Mouse (Mus musculus): ENCODE data around the gene Pla2r1. TPM values are rescaled to one million over a fixed set of nuclear protein-coding genes. Genes with fewer than 3 reads are reported as not detected.

Pla2r1 gene
- polyA plus RNA-seq, 1 experiment from 2014 or later = 1.0 TPM

DNA sequence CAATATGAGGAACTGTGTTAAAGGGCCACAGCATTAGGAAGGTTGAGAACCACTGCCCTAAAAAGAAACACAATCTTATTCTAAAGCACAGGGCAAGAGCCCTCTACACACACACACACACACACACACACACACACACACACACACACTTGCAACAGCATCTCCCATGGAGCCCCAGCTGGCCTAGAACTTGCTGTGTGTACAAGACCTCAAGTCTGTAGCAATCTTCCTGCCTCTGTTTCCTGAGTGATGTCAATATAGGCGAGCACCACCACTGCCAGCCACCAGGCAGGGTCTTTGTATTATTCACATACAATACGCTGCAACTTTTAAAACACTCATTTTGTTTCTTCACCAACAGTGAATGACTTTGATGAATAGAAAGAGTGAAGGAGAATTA is 145.7 kb downstream of the Pla2r1 start:
- H3K4me1 ChIP-seq (replicated peaks; ENCODE audit: control insufficient read depth, insufficient read depth, low read length) = no peaks in the 10 kb centered on the region
- no peak overlapping the region for H3K4me3 ChIP-seq (ENCODE audit: low read depth, low read length)
- DNase-seq (ENCODE audit: low spot score) (no peak), ATAC-seq (replicated peaks; ENCODE audit: low FRiP score) (no peak)
- H3K9me3 ChIP-seq (ENCODE audit: control insufficient read depth, low read length) = no peaks in the 10 kb centered on the region
- no peaks in the 10 kb centered on the region for H3K27me3 ChIP-seq (ENCODE audit: control insufficient read depth, insufficient read depth, low read length)
- 90% methylated on average over 2 of the region's 2 CpGs for WGBS
- no peak overlapping the region for H3K4me2 ChIP-seq (ENCODE audit: low read depth, low read length, severe bottlenecking)
- H3K36me3 ChIP-seq (ENCODE audit: control insufficient read depth, insufficient read depth, low read length) = no peaks in the 10 kb centered on the region
- H3K27ac ChIP-seq (ENCODE audit: low read depth, low read length) = no peak overlapping the region
- H3K9ac ChIP-seq (ENCODE audit: low read length) = no peak overlapping the region

DNA sequence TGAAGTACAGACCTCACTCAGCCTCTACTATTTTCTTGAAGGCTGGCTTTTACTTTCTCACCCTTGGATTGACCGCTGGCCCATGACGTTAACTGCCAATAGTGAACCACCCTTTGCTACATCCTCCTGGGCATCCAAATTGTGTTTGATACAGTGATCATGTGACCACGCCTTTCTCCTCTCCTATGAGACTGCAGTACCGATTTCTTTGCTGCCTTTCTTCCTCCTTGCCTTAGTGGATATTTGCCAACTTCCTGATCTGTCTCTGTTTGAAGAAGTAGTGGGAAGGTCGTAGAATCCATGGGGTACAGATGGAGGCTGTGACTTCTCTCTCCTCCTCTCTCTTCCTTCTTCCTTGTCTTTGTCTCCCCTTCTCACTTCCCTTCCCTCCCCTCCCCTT is 147.7 kb downstream of the Pla2r1 start:
- no peaks in the 10 kb centered on the region for H3K9me3 ChIP-seq (ENCODE audit: control insufficient read depth, low read length)
- no peak overlapping the region for H3K27ac ChIP-seq (ENCODE audit: low read depth, low read length)
- no peaks in the 10 kb centered on the region for H3K36me3 ChIP-seq (ENCODE audit: control insufficient read depth, insufficient read depth, low read length)
- H3K9ac ChIP-seq (ENCODE audit: low read length) = no peak overlapping the region
- no peaks in the 10 kb centered on the region for H3K27me3 ChIP-seq (ENCODE audit: control insufficient read depth, insufficient read depth, low read length)
- H3K4me2 ChIP-seq (ENCODE audit: low read depth, low read length, severe bottlenecking) = no peak overlapping the region
- WGBS = 97% methylated on average over 5 of the region's 5 CpGs
- ATAC-seq (replicated peaks; ENCODE audit: low FRiP score) (no peak), DNase-seq (ENCODE audit: low spot score) (no peak)
- H3K4me3 ChIP-seq (ENCODE audit: low read depth, low read length) = no peak overlapping the region
- H3K4me1 ChIP-seq (replicated peaks; ENCODE audit: control insufficient read depth, insufficient read depth, low read length) = no peaks in the 10 kb centered on the region

DNA sequence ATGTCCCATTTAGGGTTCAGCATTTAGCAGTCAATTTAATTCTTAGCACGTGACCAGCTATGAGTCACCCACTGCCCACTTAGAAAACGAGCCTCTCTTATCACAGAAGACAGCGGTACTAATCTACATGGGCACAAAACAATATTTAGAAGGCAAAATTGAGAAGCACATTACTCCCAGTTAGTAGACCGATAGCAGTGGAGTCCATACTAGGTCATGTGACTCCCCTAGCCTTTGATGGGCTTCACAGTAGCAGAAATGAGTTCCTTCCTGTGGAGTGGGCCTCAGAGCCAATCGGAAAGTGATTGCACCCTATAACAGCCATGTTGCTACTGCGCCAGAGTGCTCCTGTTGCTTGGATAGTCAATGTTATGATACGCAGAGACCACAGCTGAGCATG is 148.3 kb downstream of the Pla2r1 start:
- no peak overlapping the region for H3K4me3 ChIP-seq (ENCODE audit: low read depth, low read length)
- H3K27me3 ChIP-seq (ENCODE audit: control insufficient read depth, insufficient read depth, low read length) = no peaks in the 10 kb centered on the region
- no peaks in the 10 kb centered on the region for H3K4me1 ChIP-seq (replicated peaks; ENCODE audit: control insufficient read depth, insufficient read depth, low read length)
- no peak overlapping the region for H3K9ac ChIP-seq (ENCODE audit: low read length)
- no peaks in the 10 kb centered on the region for H3K9me3 ChIP-seq (ENCODE audit: control insufficient read depth, low read length)
- ATAC-seq (replicated peaks; ENCODE audit: low FRiP score) (no peak), DNase-seq (ENCODE audit: low spot score) (no peak)
- no peak overlapping the region for H3K4me2 ChIP-seq (ENCODE audit: low read depth, low read length, severe bottlenecking)
- H3K27ac ChIP-seq (ENCODE audit: low read depth, low read length) = no peak overlapping the region
- no peaks in the 10 kb centered on the region for H3K36me3 ChIP-seq (ENCODE audit: control insufficient read depth, insufficient read depth, low read length)
- 87% methylated on average over 7 of the region's 7 CpGs for WGBS

DNA sequence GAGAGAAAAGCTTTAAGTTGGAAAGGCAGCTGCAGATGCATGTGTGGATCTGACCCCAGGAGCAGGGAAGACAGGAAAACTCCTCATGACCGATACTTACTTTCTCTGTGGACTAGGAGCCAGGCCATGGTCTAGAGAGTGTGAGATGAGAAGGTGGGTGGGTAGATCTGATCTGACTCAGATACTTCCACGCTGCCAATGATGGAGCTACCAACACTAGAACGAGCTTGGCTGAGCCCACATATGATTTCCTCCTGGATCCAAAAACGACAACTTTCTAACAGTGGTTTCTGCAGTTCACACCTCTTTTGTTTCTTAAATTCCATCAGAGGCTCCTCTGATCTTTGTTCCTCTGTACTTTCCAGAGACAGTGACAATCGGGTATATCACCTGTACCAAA is 151.4 kb downstream of the Pla2r1 start:
- no peak overlapping the region for H3K4me2 ChIP-seq (ENCODE audit: low read depth, low read length, severe bottlenecking)
- H3K4me3 ChIP-seq (ENCODE audit: low read depth, low read length) = no peak overlapping the region
- no peak overlapping the region for H3K27ac ChIP-seq (ENCODE audit: low read depth, low read length)
- no peaks in the 10 kb centered on the region for H3K27me3 ChIP-seq (ENCODE audit: control insufficient read depth, insufficient read depth, low read length)
- no peaks in the 10 kb centered on the region for H3K9me3 ChIP-seq (ENCODE audit: control insufficient read depth, low read length)
- no peak overlapping the region for H3K9ac ChIP-seq (ENCODE audit: low read length)
- H3K36me3 ChIP-seq (ENCODE audit: control insufficient read depth, insufficient read depth, low read length) = no peaks in the 10 kb centered on the region
- H3K4me1 ChIP-seq (replicated peaks; ENCODE audit: control insufficient read depth, insufficient read depth, low read length) = no peaks in the 10 kb centered on the region
- ATAC-seq (replicated peaks; ENCODE audit: low FRiP score) (no peak), DNase-seq (ENCODE audit: low spot score) (no peak)
- WGBS = 85% methylated on average over 5 of the region's 5 CpGs

DNA sequence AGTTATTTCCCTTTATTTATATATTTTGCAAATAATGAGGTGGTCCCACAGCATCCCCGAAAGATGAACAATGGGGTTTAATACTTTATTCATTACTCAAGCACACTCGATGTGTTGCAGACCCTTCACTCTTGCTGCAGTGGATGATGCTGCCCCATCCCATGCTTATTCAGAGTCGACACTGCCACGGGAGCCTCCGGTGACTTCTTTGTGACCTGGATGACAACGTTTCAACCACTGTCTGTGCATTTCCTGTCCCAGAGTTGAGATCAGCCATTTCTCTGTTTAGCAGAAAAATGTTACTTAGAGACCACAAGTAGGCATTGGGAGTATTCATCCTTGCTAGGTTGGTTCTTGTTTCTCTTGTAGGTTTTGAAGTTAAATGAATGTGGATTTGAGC is 159.3 kb downstream of the Pla2r1 start:
- Histone ChIP-seq H3K4me3 (ENCODE audit: low read depth, low read length) (no peak overlapping the region), H3K36me3 (ENCODE audit: control insufficient read depth, insufficient read depth, low read length) (no peaks in the 10 kb centered on the region), H3K27ac (ENCODE audit: low read depth, low read length) (no peak overlapping the region), H3K9me3 (ENCODE audit: control insufficient read depth, low read length) (no peaks in the 10 kb centered on the region), H3K4me2 (ENCODE audit: low read depth, low read length, severe bottlenecking) (no peak overlapping the region), H3K9ac (ENCODE audit: low read length) (no peak overlapping the region), H3K4me1 (replicated peaks; ENCODE audit: control insufficient read depth, insufficient read depth, low read length) (no peaks in the 10 kb centered on the region), H3K27me3 (ENCODE audit: control insufficient read depth, insufficient read depth, low read length) (no peaks in the 10 kb centered on the region)
- ATAC-seq (replicated peaks; ENCODE audit: low FRiP score) = no peak
- whole genome bisulfite sequencing = 72% methylated on average over 6 of the region's 6 CpGs
- no peak for DNase-seq (ENCODE audit: low spot score)

DNA sequence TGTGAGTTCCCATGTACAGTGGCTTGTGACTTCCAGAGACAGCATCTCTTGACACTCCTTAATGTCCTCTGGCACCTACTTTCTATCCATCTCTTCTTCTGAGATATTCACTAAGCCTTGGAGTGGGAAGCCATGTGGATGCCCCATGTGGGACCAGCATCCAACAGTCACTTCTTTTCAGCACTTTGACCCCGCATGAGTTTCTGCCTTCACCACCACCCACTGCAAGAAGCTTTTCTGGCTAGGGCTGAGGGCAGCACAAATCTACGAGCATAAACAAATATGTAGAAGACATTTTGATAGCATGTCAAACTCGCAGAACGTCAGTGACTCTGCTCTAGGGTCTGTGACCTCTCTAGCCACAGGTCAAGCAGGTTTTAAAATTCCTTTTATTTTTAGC is 160.8 kb downstream of the Pla2r1 start:
- 90% methylated on average over 4 of the region's 4 CpGs for whole genome bisulfite sequencing
- Histone ChIP-seq H3K4me3 (ENCODE audit: low read depth, low read length) (no peak overlapping the region), H3K9me3 (ENCODE audit: control insufficient read depth, low read length) (no peaks in the 10 kb centered on the region), H3K36me3 (ENCODE audit: control insufficient read depth, insufficient read depth, low read length) (no peaks in the 10 kb centered on the region), H3K9ac (ENCODE audit: low read length) (no peak overlapping the region), H3K4me2 (ENCODE audit: low read depth, low read length, severe bottlenecking) (no peak overlapping the region), H3K27me3 (ENCODE audit: control insufficient read depth, insufficient read depth, low read length) (no peaks in the 10 kb centered on the region), H3K4me1 (replicated peaks; ENCODE audit: control insufficient read depth, insufficient read depth, low read length) (no peaks in the 10 kb centered on the region), H3K27ac (ENCODE audit: low read depth, low read length) (no peak overlapping the region)
- ATAC-seq (replicated peaks; ENCODE audit: low FRiP score) (no peak), DNase-seq (ENCODE audit: low spot score) (no peak)

DNA sequence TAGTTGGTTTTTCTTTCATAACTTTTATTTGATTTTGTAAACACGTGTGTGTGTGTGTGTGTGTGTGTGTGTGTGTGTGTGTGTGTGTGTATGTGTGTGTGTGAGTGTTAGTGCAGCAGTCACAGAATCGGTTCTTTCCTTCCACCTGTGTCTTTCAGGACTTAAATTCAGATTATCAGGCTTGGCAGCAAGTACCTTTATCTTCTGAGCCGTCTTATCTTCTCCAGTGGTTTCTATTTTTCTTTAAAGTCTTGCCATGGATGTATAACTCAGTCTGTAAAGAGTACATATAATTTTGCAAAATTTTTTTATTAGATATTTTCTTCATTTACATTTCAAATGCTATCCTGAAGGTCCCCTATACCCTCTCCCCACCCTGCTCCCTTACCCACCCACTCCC is 165.7 kb downstream of the Pla2r1 start:
- peaks cover 4% of the 10 kb centered on the region; the same call in 1 of the 2 replicates for H3K4me1 ChIP-seq (replicated peaks; ENCODE audit: control insufficient read depth, insufficient read depth, low read length)
- DNase-seq (ENCODE audit: low spot score) (no peak), ATAC-seq (replicated peaks; ENCODE audit: low FRiP score) (no peak)
- no peak overlapping the region for H3K4me2 ChIP-seq (ENCODE audit: low read depth, low read length, severe bottlenecking)
- H3K27ac ChIP-seq (ENCODE audit: low read depth, low read length) = no peak overlapping the region
- no peaks in the 10 kb centered on the region for H3K9me3 ChIP-seq (ENCODE audit: control insufficient read depth, low read length)
- 92% methylated on average over 3 of the region's 3 CpGs for WGBS
- H3K27me3 ChIP-seq (ENCODE audit: control insufficient read depth, insufficient read depth, low read length) = peaks cover 6% of the 10 kb centered on the region; the same call in 1 of the 2 replicates
- no peak overlapping the region for H3K4me3 ChIP-seq (ENCODE audit: low read depth, low read length)
- no peak overlapping the region for H3K9ac ChIP-seq (ENCODE audit: low read length)
- H3K36me3 ChIP-seq (ENCODE audit: control insufficient read depth, insufficient read depth, low read length) = no peaks in the 10 kb centered on the region

DNA sequence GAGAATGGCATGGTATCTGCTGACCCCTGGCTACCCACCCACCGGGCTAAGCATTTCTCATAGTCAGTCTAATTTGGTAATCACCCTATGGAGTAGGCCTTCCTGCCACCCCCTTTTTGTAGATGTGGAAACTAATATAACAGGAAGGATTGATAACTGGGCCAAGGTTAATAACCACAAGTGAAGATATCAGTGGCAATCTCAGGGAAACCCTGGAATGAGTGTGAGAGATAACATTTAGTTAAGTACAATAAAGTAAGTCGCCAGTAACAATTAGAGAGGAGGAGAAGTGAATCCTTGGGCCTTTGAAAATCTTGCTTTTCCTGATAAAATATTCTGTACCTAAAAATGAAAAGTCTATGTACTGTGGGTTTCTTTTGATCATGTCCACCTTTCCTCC is 166.3 kb downstream of the Pla2r1 start:
- 93% methylated on average over 2 of the region's 2 CpGs for WGBS
- H3K4me2 ChIP-seq (ENCODE audit: low read depth, low read length, severe bottlenecking) = no peak overlapping the region
- H3K4me1 ChIP-seq (replicated peaks; ENCODE audit: control insufficient read depth, insufficient read depth, low read length) = peaks cover 4% of the 10 kb centered on the region; the same call in 1 of the 2 replicates
- ATAC-seq (replicated peaks; ENCODE audit: low FRiP score) (no peak), DNase-seq (ENCODE audit: low spot score) (no peak)
- no peak overlapping the region for H3K9ac ChIP-seq (ENCODE audit: low read length)
- H3K27me3 ChIP-seq (ENCODE audit: control insufficient read depth, insufficient read depth, low read length) = peaks cover 9% of the 10 kb centered on the region; the same call in 1 of the 2 replicates
- H3K27ac ChIP-seq (ENCODE audit: low read depth, low read length) = no peak overlapping the region
- H3K36me3 ChIP-seq (ENCODE audit: control insufficient read depth, insufficient read depth, low read length) = no peaks in the 10 kb centered on the region
- no peak overlapping the region for H3K4me3 ChIP-seq (ENCODE audit: low read depth, low read length)
- H3K9me3 ChIP-seq (ENCODE audit: control insufficient read depth, low read length) = no peaks in the 10 kb centered on the region

DNA sequence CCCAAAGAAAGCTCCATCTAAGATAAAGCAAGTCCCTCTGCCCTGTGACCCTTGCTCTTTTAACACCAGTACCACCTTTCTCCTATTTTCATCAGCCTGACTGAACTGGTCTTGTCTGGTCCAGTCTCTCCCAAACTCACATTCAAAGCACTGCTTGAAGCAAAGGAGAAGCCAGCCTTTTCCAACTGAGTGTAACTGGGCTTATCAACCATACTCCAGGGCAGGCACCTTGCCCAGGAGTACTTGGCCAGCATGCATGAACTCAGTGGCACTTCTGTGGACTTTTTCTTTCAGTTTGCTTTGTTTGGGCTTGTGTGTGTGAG is 168.4 kb downstream of the Pla2r1 start:
- ATAC-seq (replicated peaks; ENCODE audit: low FRiP score) (no peak), DNase-seq (ENCODE audit: low spot score) (no peak)

More for the DNA sequence above, 168.4 kb downstream of the Pla2r1 start:
- Histone ChIP-seq H3K27ac (ENCODE audit: low read depth, low read length) (no peak overlapping the region), H3K27me3 (ENCODE audit: control insufficient read depth, insufficient read depth, low read length) (peaks cover 10% of the 10 kb centered on the region; the same call in 1 of the 2 replicates), H3K36me3 (ENCODE audit: control insufficient read depth, insufficient read depth, low read length) (no peaks in the 10 kb centered on the region), H3K9ac (ENCODE audit: low read length) (no peak overlapping the region), H3K4me2 (ENCODE audit: low read depth, low read length, severe bottlenecking) (no peak overlapping the region), H3K4me1 (replicated peaks; ENCODE audit: control insufficient read depth, insufficient read depth, low read length) (peaks cover 4% of the 10 kb centered on the region; the same call in 1 of the 2 replicates), H3K4me3 (ENCODE audit: low read depth, low read length) (no peak overlapping the region), H3K9me3 (ENCODE audit: control insufficient read depth, low read length) (no peaks in the 10 kb centered on the region)

All from forebrain, embryonic 11.5 days (tissue).